Mouse (Mus musculus) neural tube, embryonic 11.5 days (tissue): Measurements from ENCODE around the gene Zc3h7b. TPM values are rescaled to one million over a fixed set of nuclear protein-coding genes. Genes with fewer than 3 reads are reported as not detected.

Experiments used
- ATAC-seq: fragments of 200-750 bp; cut with Nextera tagmentation; 2 replicates; pipeline ENCODE4 v1.8.0; 2017; ENCODE audit warnings: moderate number of reproducible peaks, mild to moderate bottlenecking, moderate TSS enrichment, moderate library complexity; ENCODE audit not compliant: insufficient read depth, low FRiP score, low TSS enrichment
- DNase-seq: peaks from one replicate; pipeline ENCODE4 v3.0.0-alpha.2; 2015; ENCODE audit warnings: low spot score
- H3K27ac ChIP-seq: fragments of 300-500 bp; sonication (generic); 2 replicates; pipeline ENCODE4 v1.5.1; 2014; ENCODE audit warnings: low read depth, mild to moderate bottlenecking, low read length
- H3K27me3 ChIP-seq: fragments of 300-500 bp; sonication (generic); 2 replicates; pipeline ENCODE4 v1.6.1; 2014; ENCODE audit warnings: mild to moderate bottlenecking, low read length, mixed read lengths; ENCODE audit not compliant: control insufficient read depth, insufficient read depth
- H3K36me3 ChIP-seq: fragments of 300-500 bp; sonication (generic); 2 replicates; pipeline ENCODE4 v1.6.1; 2014; ENCODE audit warnings: mild to moderate bottlenecking, low read length, moderate library complexity, mixed read lengths; ENCODE audit not compliant: control insufficient read depth, insufficient read depth
- H3K4me1 ChIP-seq: fragments of 300-500 bp; sonication (generic); 2 replicates; pipeline ENCODE4 v1.6.1; 2014; ENCODE audit warnings: low read length, mixed read lengths; ENCODE audit not compliant: control insufficient read depth, insufficient read depth
- H3K4me2 ChIP-seq: fragments of 300-500 bp; sonication (generic); 2 replicates; pipeline ENCODE4 v1.6.1; 2014; ENCODE audit warnings: low read depth, mild to moderate bottlenecking, moderate library complexity
- H3K4me3 ChIP-seq: fragments of 300-500 bp; sonication (generic); 2 replicates; pipeline ENCODE4 v1.5.1; 2014; ENCODE audit warnings: low read depth, low read length
- H3K9ac ChIP-seq: fragments of 300-500 bp; sonication (generic); 2 replicates; pipeline ENCODE4 v1.6.1; 2014; ENCODE audit warnings: mild to moderate bottlenecking, low read length
- H3K9me3 ChIP-seq: fragments of 300-500 bp; sonication (generic); 2 replicates; pipeline ENCODE4 v1.6.1; 2016; ENCODE audit warnings: low read length; ENCODE audit not compliant: control insufficient read depth
- WGBS: fragments of 180-500 bp; shearing (Covaris S2); extraction: QIAGEN DNeasy Blood & Tissue Kit; methylation state at CpG from one replicate; pipeline ENCODE4 v1.1.7; 2014; 5-methylcytosine and 5-hydroxymethylcytosine counted together
- polyA plus RNA-seq: library from polyadenylated mRNA; unstranded; fragments of >200 nt; fragmentation: Nextera tagmentation; extraction: Ambion mirVana; gene quantifications from 2 replicates; pipeline ENCODE4 v1.2.1, GENCODE M21; 2014

Gene Zc3h7b
- polyA plus RNA-seq, 1 experiment from 2014 or later: 48.8 TPM

DNA sequence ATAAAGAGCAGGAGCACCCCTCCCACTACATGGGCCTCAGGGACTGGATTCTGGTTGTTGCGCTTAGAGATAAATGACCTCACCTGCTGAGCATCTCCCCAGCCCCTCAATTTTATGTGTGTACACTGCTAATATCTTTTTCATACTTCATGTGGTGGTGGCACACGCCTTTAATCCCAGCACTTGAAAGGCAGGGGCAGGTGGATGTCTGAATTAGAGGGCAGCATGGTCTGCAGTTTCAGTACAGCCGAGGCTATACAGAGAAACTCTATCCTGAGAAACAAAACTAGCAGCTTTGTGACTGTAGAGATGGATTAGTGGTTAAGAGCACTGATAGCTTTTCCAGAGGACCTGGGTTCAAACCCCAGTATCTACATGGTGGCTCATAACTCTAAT lies 41.8 kb upstream of the Zc3h7b start:
- Histone ChIP-seq H3K4me3 (no peak overlapping the region), H3K4me2 (no peak overlapping the region), H3K9ac (no peak overlapping the region), H3K4me1 (no peaks in the 10 kb centered on the region), H3K27ac (no peak overlapping the region), H3K36me3 (peaks cover 16% of the 10 kb centered on the region), H3K27me3 (no peaks in the 10 kb centered on the region), H3K9me3 (no peaks in the 10 kb centered on the region)
- DNase-seq (no peak), ATAC-seq (no peak)
- 82% methylated on average over 3 of the region's 3 CpGs for WGBS

DNA sequence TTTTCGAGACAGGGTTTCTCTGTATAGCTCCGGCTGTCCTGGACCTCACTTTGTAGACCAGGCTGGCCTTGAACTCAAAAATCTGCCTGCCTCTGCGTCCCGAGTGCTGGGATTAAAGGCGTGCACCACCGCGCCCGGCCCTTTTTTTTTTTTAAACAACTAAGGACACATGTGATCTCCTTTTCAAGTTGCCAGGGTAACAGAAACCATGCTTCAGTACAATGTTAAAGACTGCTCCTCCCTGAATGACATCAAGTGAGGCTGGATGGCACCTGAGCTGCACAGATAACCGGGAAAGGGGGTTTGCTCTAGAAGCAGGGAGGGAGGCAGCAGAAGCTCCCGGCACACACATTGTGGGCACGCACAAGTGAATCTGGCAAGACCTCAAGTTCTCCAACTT lies 35.9 kb upstream of the Zc3h7b start:
- Histone ChIP-seq H3K9me3 (no peaks in the 10 kb centered on the region), H3K4me1 (no peaks in the 10 kb centered on the region), H3K27ac (no peak overlapping the region), H3K27me3 (no peaks in the 10 kb centered on the region), H3K9ac (no peak overlapping the region), H3K4me2 (no peak overlapping the region), H3K4me3 (no peak overlapping the region), H3K36me3 (peaks cover 43% of the 10 kb centered on the region)
- ATAC-seq: no peak
- DNase-seq: no peak
- WGBS: 93% methylated on average over 11 of the region's 11 CpGs

DNA sequence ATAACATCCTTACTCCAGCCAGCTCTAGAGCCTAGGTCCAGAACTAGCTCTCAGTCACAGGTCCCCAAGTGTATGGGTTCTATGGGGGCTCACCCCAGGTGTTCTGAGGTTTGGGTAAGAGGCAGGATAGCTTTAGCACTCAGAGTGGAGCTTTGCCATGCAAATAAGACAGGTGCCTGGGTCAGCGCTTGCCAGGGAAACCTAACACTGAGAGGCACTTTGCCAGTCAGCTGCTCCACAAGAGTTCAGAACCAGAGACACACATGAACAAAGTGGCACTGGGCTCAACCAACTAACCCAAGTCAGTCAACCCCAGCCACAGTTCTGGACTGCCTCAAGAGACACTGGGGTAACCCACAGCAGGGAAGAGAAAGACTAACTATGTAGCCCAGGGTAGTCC lies 35.2 kb upstream of the Zc3h7b start:
- Histone ChIP-seq H3K4me3 (no peak overlapping the region), H3K4me1 (no peaks in the 10 kb centered on the region), H3K36me3 (peaks cover 43% of the 10 kb centered on the region), H3K9me3 (no peaks in the 10 kb centered on the region), H3K27me3 (no peaks in the 10 kb centered on the region), H3K9ac (no peak overlapping the region), H3K4me2 (no peak overlapping the region), H3K27ac (no peak overlapping the region)
- DNase-seq (no peak), ATAC-seq (no peak)
- WGBS: 96% methylated on average over 1 of the region's 1 CpGs

DNA sequence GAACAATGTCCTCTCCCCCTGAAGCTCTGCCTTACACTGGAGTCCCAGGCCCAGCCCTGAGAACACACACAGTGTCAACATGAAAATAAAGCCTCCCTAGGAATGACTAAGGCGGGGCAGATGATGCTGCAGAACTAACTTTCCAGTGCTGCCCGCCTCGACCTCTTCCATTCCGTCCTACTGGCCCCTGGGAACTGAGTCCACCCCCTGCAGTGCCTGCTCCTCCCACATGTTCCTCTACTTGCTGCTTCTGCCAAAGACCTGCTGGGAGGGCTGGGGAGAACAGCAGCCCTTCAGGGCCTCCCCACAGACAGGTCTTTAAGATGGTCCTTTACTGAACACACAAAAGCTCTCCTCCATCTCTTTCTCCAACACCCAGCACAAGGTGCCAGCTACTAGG lies 34.1 kb upstream of the Zc3h7b start:
- Histone ChIP-seq H3K9me3 (no peaks in the 10 kb centered on the region), H3K4me2 (no peak overlapping the region), H3K27me3 (no peaks in the 10 kb centered on the region), H3K9ac (no peak overlapping the region), H3K4me3 (no peak overlapping the region), H3K27ac (no peak overlapping the region), H3K4me1 (no peaks in the 10 kb centered on the region), H3K36me3 (peaks cover 43% of the 10 kb centered on the region)
- WGBS: 78% methylated on average over 4 of the region's 4 CpGs
- ATAC-seq: no peak
- no peak for DNase-seq

DNA sequence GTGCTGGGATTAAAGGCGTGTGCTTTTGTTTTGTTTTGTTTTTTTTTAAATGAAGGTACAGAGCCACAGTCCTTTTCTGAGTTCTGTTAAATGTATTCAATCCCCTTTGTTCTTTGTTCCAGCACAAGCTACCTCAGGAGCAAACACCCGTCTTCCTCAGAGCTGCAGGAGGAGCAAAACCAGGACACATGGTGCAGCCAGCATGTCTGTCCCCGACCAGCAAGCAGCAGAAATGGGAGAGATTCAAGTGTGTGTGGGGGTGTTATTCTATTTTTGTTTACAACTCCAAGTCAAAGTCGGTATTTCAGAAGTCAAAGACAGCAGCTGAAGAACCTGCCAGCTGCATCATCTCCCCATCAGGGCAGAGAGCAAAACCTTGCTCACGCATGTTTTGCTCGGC lies 31.1 kb upstream of the Zc3h7b start:
- Histone ChIP-seq H3K4me1 (no peaks in the 10 kb centered on the region), H3K9ac (no peak overlapping the region), H3K4me3 (no peak overlapping the region), H3K27ac (no peak overlapping the region), H3K27me3 (no peaks in the 10 kb centered on the region), H3K9me3 (no peaks in the 10 kb centered on the region), H3K4me2 (no peak overlapping the region), H3K36me3 (peaks cover 40% of the 10 kb centered on the region)
- 92% methylated on average over 6 of the region's 6 CpGs for WGBS
- DNase-seq: no peak
- no peak for ATAC-seq

DNA sequence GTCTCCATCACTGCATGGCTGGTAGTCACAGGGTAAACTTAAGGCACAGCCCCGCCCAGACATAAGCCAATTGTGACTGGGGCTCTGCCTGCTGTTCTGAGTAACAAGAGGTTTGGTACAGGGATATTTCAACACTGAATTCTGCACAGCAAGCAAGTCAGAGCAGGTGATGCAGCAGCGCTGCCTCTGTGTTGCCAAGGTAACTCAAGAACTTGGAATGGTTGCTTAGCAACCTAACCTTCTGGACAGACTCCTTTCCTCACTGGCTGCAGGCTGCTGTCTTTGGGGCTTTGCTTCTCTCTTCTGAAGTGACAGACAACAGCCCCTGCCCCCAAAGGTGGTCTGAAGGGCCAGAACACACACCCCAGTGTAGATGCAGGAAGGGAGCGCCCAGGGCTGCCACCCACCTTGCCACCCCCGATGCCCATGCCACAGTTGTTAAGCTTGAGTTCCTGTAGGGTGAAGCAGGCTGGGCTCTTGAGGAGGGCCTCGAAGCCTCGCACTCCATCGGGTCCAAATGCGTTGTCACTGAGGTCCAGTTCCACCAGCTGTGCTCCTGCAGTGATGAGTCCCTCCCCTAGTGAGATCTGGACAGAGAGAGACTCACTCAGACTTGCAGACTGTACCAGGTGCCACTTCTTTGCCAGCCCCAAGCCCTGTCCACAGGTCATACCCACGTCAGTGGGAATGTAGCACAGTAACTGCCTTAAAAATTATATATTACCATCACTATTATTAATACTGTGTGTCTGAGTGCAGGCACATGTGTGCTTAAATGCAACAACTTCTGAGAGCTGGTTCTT lies 26.3 kb upstream of the Zc3h7b start:
- ATAC-seq (no peak), DNase-seq (no peak)
- Histone ChIP-seq H3K36me3 (peaks cover 39% of the 10 kb centered on the region), H3K9me3 (no peaks in the 10 kb centered on the region), H3K4me3 (no peak overlapping the region), H3K4me1 (no peaks in the 10 kb centered on the region), H3K27me3 (no peaks in the 10 kb centered on the region), H3K4me2 (no peak overlapping the region), H3K9ac (no peak overlapping the region), H3K27ac (no peak overlapping the region)
- 96% methylated on average over 9 of the region's 9 CpGs for WGBS

DNA sequence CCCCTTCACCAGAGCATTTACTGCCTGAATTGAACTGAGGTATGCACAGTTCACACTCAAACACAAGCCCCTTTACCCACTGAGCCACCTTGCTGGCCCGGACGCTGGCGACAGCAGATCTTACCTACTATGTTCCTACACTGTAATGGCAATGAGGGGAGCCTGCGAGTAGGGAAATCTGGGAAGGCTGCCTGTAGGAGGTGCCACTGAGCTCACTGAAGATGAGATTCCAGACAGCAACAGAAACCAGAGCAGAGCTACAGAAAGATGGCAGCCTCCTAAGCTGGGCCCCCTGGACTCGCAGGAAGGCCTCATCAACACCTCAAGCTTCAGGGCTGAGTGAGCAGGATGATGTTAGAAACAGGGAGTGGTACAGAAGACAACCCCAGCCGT lies 25.7 kb upstream of the Zc3h7b start:
- no peaks in the 10 kb centered on the region for H3K27me3 ChIP-seq
- no peak overlapping the region for H3K9ac ChIP-seq
- no peak overlapping the region for H3K4me2 ChIP-seq
- WGBS: 91% methylated on average over 6 of the region's 6 CpGs
- ATAC-seq (no peak), DNase-seq (no peak)
- no peaks in the 10 kb centered on the region for H3K9me3 ChIP-seq
- no peak overlapping the region for H3K4me3 ChIP-seq
- no peaks in the 10 kb centered on the region for H3K4me1 ChIP-seq
- H3K27ac ChIP-seq: no peak overlapping the region
- peaks cover 39% of the 10 kb centered on the region for H3K36me3 ChIP-seq

DNA sequence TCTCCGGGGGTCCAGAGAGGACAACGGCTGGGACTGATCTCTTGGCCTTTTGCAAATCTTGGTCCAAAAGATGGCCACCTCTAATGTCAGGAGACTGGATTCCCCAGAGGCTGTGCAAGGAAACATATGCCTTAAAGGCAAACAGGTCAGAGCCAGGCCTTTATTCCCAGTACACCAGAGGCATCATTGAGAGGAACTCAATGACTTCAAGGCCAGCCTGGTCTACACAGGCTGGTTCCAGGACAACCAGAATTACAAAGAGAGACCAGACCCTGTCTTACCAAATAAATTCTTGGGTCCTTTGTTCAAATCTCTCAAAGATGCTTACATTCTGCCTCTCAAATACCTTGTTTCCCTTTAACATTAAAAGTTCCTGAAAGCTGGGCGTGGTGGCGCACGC lies 22.5 kb upstream of the Zc3h7b start:
- 95% methylated on average over 5 of the region's 5 CpGs for WGBS
- peaks cover 30% of the 10 kb centered on the region for H3K36me3 ChIP-seq
- no peaks in the 10 kb centered on the region for H3K27me3 ChIP-seq
- no peak overlapping the region for H3K4me2 ChIP-seq
- H3K4me1 ChIP-seq: no peaks in the 10 kb centered on the region
- no peak overlapping the region for H3K9ac ChIP-seq
- H3K27ac ChIP-seq: no peak overlapping the region
- no peak overlapping the region for H3K4me3 ChIP-seq
- ATAC-seq (no peak), DNase-seq (no peak)
- H3K9me3 ChIP-seq: no peaks in the 10 kb centered on the region

DNA sequence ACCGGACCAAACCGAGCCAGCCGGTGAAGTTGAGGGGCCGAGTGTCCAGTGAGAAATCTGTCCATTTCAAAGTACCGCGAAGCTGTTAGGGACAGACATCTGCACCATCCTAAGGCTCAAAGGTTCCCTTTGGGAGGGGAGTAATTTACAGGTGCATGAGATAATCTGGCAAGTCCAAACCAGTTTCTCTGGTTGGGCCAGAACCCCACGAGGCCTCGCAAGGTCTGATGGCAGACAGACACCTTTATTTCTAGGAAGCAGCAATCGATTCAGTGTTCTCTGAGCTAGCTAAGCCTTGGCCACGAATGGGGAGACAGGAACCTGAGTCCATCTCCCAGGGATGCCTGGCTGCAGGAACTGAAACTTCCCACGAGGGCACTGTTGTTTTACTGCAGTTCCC lies 21.2 kb upstream of the Zc3h7b start:
- H3K4me1 ChIP-seq: peaks cover 5% of the 10 kb centered on the region
- no peak overlapping the region for H3K4me3 ChIP-seq
- no peak for DNase-seq
- peaks cover 28% of the 10 kb centered on the region for H3K36me3 ChIP-seq
- H3K9me3 ChIP-seq: no peaks in the 10 kb centered on the region
- WGBS: 86% methylated on average over 11 of the region's 11 CpGs
- no peak overlapping the region for H3K27ac ChIP-seq
- H3K4me2 ChIP-seq: no peak overlapping the region
- no peak for ATAC-seq
- H3K27me3 ChIP-seq: no peaks in the 10 kb centered on the region
- H3K9ac ChIP-seq: no peak overlapping the region
